Mouse (Mus musculus) CH12.LX (cell line): ENCODE data around the gene Agk. TPM values are rescaled to one million over a fixed set of nuclear protein-coding genes. Genes with fewer than 3 reads are reported as not detected.

Experiments
- DNase-seq: peaks from one replicate; pipeline ENCODE4 v3.0.0-alpha.2; 2013; ENCODE audit errors: extremely low read depth
- H3K27ac ChIP-seq: 2 replicates; pipeline ENCODE4 v1.5.1; 2012; ENCODE audit warnings: low read depth, mild to moderate bottlenecking, control low read depth, moderate library complexity; ENCODE audit not compliant: insufficient read depth
- H3K27me3 ChIP-seq: replicated peaks from 2 replicates; pipeline ENCODE3; 2012; ENCODE audit warnings: inconsistent platforms
- H3K36me3 ChIP-seq, 2 experiments: replicated peaks in 1 of 2; 2 replicates each; pipeline versions ENCODE3 to v1.6.1; 2012; ENCODE audit warnings: inconsistent platforms in 1 of 2, low read length in 1 of 2, mild to moderate bottlenecking in 1 of 2, mixed read lengths in 1 of 2, moderate library complexity in 1 of 2; ENCODE audit not compliant: control insufficient read depth in 1 of 2, insufficient read depth in 1 of 2
- H3K4me1 ChIP-seq, 2 experiments: 2 replicates each; pipeline ENCODE4 v1.6.1; 2012; ENCODE audit warnings: inconsistent platforms in 1 of 2, moderate library complexity in 1 of 2; ENCODE audit not compliant: insufficient read depth in 2 of 2, control insufficient read depth in 1 of 2
- H3K4me2 ChIP-seq: 2 replicates; pipeline ENCODE4 v1.6.1; 2012; ENCODE audit warnings: low read depth, mild to moderate bottlenecking, control low read depth; ENCODE audit not compliant: poor library complexity, insufficient read depth, severe bottlenecking
- H3K4me3 ChIP-seq, 3 experiments: fragments of 150-350 bp in 1 of 3; sonication (generic) in 1 of 3; replicated peaks in 1 of 3; 2 replicates each; pipeline versions ENCODE3 to v1.5.1; 2011 to 2012; ENCODE audit warnings: low read depth in 2 of 3, low read length in 2 of 3, mild to moderate bottlenecking in 2 of 3, moderate library complexity in 2 of 3, control low read depth in 1 of 3, improper control_type of control experiment in 1 of 3, inconsistent platforms in 1 of 3, mixed read lengths in 1 of 3; ENCODE audit not compliant: poor library complexity in 1 of 3
- H3K79me2 ChIP-seq: replicated peaks from 2 replicates; pipeline ENCODE4 v1.6.1; 2012; ENCODE audit warnings: mild to moderate bottlenecking, moderate library complexity; ENCODE audit not compliant: control insufficient read depth, poor library complexity, insufficient read depth, severe bottlenecking; ENCODE audit errors: extremely low read depth
- H3K9ac ChIP-seq: 2 replicates; pipeline ENCODE4 v1.6.1; 2012; ENCODE audit warnings: low read depth, mild to moderate bottlenecking, control low read depth, moderate library complexity; ENCODE audit not compliant: insufficient read depth
- H3K9me3 ChIP-seq: replicated peaks from 2 replicates; pipeline ENCODE3; 2012; ENCODE audit warnings: low read length, inconsistent platforms, mixed read lengths
- BHLHE40 ChIP-seq: IDR thresholded peaks from 2 replicates; pipeline ENCODE4 v1.6.1; 2011; ENCODE audit warnings: mild to moderate bottlenecking, low read depth, low read length, improper control_type of control experiment
- CHD1 ChIP-seq: IDR thresholded peaks from 2 replicates; pipeline ENCODE4 v1.6.1; 2012; ENCODE audit warnings: low read depth, low read length, improper control_type of control experiment, inconsistent platforms
- CHD2 ChIP-seq: IDR thresholded peaks from 2 replicates; pipeline ENCODE4 v1.6.1; 2011; ENCODE audit warnings: low read length, improper control_type of control experiment
- CTCF ChIP-seq, 2 experiments: IDR thresholded peaks in 1 of 2; conservative IDR thresholded peaks in 1 of 2; 2 replicates each; pipeline ENCODE4 v1.5.1; 2011 to 2012; ENCODE audit warnings: low read depth in 2 of 2, low read length in 2 of 2, improper control_type of control experiment in 1 of 2, inconsistent platforms in 1 of 2, mild to moderate bottlenecking in 1 of 2, moderate library complexity in 1 of 2
- EP300 ChIP-seq: IDR thresholded peaks from 2 replicates; pipeline ENCODE4 v1.6.1; 2011; ENCODE audit warnings: low read length, improper control_type of control experiment
- GABPA ChIP-seq: IDR thresholded peaks from 2 replicates; pipeline ENCODE4 v1.6.1; 2012; ENCODE audit warnings: low read depth, low read length, improper control_type of control experiment, inconsistent platforms; ENCODE audit not compliant: insufficient replicate concordance
- HCFC1 ChIP-seq: IDR thresholded peaks from 2 replicates; pipeline ENCODE4 v1.6.1; 2012; ENCODE audit warnings: low read depth, mild to moderate bottlenecking, inconsistent platforms, low read length, improper control_type of control experiment
- IRF4 ChIP-seq: IDR thresholded peaks from 2 replicates; pipeline ENCODE4 v1.6.1; 2014; ENCODE audit warnings: low read depth, mild to moderate bottlenecking, inconsistent platforms, low read length, improper control_type of control experiment
- JUN ChIP-seq: IDR thresholded peaks from 2 replicates; pipeline ENCODE4 v1.6.1; 2011; ENCODE audit warnings: low read depth, mild to moderate bottlenecking, low read length, improper control_type of control experiment, moderate library complexity; ENCODE audit not compliant: insufficient read depth
- JUND ChIP-seq: conservative IDR thresholded peaks from 2 replicates; pipeline ENCODE4 v1.6.1; 2011; ENCODE audit warnings: low read depth, low read length, improper control_type of control experiment
- MAFK ChIP-seq: IDR thresholded peaks from 2 replicates; pipeline ENCODE4 v1.6.1; 2011; ENCODE audit warnings: low read length, improper control_type of control experiment; ENCODE audit not compliant: insufficient replicate concordance
- MAX ChIP-seq: IDR thresholded peaks from 2 replicates; pipeline ENCODE4 v1.6.1; 2011; ENCODE audit warnings: low read length, improper control_type of control experiment
- MAZ ChIP-seq: IDR thresholded peaks from 2 replicates; pipeline ENCODE4 v1.6.1; 2012; ENCODE audit warnings: low read depth, mild to moderate bottlenecking, inconsistent platforms, low read length, improper control_type of control experiment, moderate library complexity
- MXI1 ChIP-seq: IDR thresholded peaks from 2 replicates; pipeline ENCODE4 v1.6.1; 2011; ENCODE audit warnings: mild to moderate bottlenecking, low read depth, low read length, improper control_type of control experiment
- MYC ChIP-seq: IDR thresholded peaks from 2 replicates; pipeline ENCODE4 v1.6.1; 2011; ENCODE audit warnings: low read depth, mild to moderate bottlenecking, improper control_type of control experiment, low read length
- NELFE ChIP-seq: IDR thresholded peaks from 2 replicates; pipeline ENCODE4 v1.6.1; 2011; ENCODE audit warnings: low read depth, low read length, improper control_type of control experiment
- NRF1 ChIP-seq: IDR thresholded peaks from 2 replicates; pipeline ENCODE4 v1.6.1; 2014; ENCODE audit warnings: low read depth, mild to moderate bottlenecking, inconsistent platforms, low read length, improper control_type of control experiment, moderate library complexity
- RAD21 ChIP-seq: IDR thresholded peaks from 2 replicates; pipeline ENCODE4 v1.6.1; 2011; ENCODE audit warnings: low read depth, mild to moderate bottlenecking, low read length, improper control_type of control experiment, moderate library complexity
- SIN3A ChIP-seq: IDR thresholded peaks from 2 replicates; pipeline ENCODE4 v1.6.1; 2012; ENCODE audit warnings: low read length, improper control_type of control experiment, inconsistent platforms
- TBP ChIP-seq: conservative IDR thresholded peaks from 2 replicates; pipeline ENCODE4 v1.6.1; 2011; ENCODE audit warnings: low read depth, low read length, improper control_type of control experiment
- TCF12 ChIP-seq: IDR thresholded peaks from 2 replicates; pipeline ENCODE4 v1.6.1; 2014; ENCODE audit warnings: low read depth, mild to moderate bottlenecking, inconsistent platforms, low read length, improper control_type of control experiment
- USF1 ChIP-seq: IDR thresholded peaks from 2 replicates; pipeline ENCODE4 v1.6.1; 2014; ENCODE audit warnings: low read depth, mild to moderate bottlenecking, inconsistent platforms, low read length, improper control_type of control experiment
- ZC3H11A ChIP-seq: IDR thresholded peaks from 2 replicates; pipeline ENCODE4 v1.6.1; 2012; ENCODE audit warnings: low read depth, mild to moderate bottlenecking, inconsistent platforms, low read length, improper control_type of control experiment
- ZNF384 ChIP-seq: IDR thresholded peaks from 2 replicates; pipeline ENCODE4 v1.6.1; 2012; ENCODE audit warnings: low read depth, low read length, improper control_type of control experiment, inconsistent platforms
- dilution Hi-C: fragments of 300-500 bp; cut with MboI; formaldehyde crosslinking; loops from 2 replicates; pipeline ENCODE4 v1.14.3; 2020; ENCODE audit warnings: low sequenced_read_pairs; ENCODE audit not compliant: extremely low pct_unique_long_range_greater_than_20kb, extremely low pct_ligation_motif_present
- in situ Hi-C: fragments of 300-500 bp; cut with MboI; formaldehyde crosslinking; loops from 3 replicates; pipeline ENCODE4 v1.14.3; 2019; ENCODE audit warnings: low sequenced_read_pairs, low pct_ligation_motif_present, low pct_unique_long_range_greater_than_20kb, mixed read lengths
- polyA plus RNA-seq: library from polyadenylated mRNA; unstranded; fragments of >175 nt; gene quantifications from 2 replicates; pipeline ENCODE4 v1.2.1, GENCODE M21; 2012; ENCODE audit warnings: low read depth; ENCODE audit not compliant: insufficient read length
- total RNA-seq, 2 experiments: library from RNA; depleted of rRNA; stranded (reverse); fragments of 300-350 nt in 1 of 2; fragments of >200 nt in 1 of 2; gene quantifications; 2 replicates each; pipeline ENCODE4 v1.2.3; 2012 to 2014

Agk gene
- total and polyA plus RNA-seq, 3 experiments: 22.1 to 42.5 (median 24.8) TPM

- H3K4me1 ChIP-seq: peaks cover 28 to 58% of the 10 kb centered on the region in 2 experiments
- in situ Hi-C loops: no loop called here
Measured at GRCm38 (mm10) chr6:40430251-40430650, 105.3 kb downstream of the Agk start.

GRCm38 (mm10) chr6:40430878-40431277 lies 105.9 kb downstream of the Agk start:
- Histone ChIP-seq H3K9me3 (no peaks in the 10 kb centered on the region), H3K36me3 (peaks cover 0 to 5% of the 10 kb centered on the region in 2 experiments), H3K27ac (no peak overlapping the region), H3K4me2 (no peak overlapping the region), H3K4me1 (peaks cover 28 to 58% of the 10 kb centered on the region in 2 experiments), H3K9ac (no peak overlapping the region), H3K27me3 (no peaks in the 10 kb centered on the region), H3K4me3 (no peak overlapping the region), H3K79me2 (no peaks in the 10 kb centered on the region)
- DNase-seq: no peak
- in situ Hi-C loops (no loop called here), dilution Hi-C loops (no loop called here)
- TF ChIP-seq MAX: no peak
- TF ChIP-seq SIN3A: no peak
- no peak for TF ChIP-seq MAZ
- TF ChIP-seq ZC3H11A: no peak
- no peak for TF ChIP-seq JUN
- no peak for TF ChIP-seq NRF1
- TF ChIP-seq CHD2: no peak
- no peak for TF ChIP-seq CHD1
- TF ChIP-seq TBP: no peak
- no peak for TF ChIP-seq BHLHE40
- no peak for TF ChIP-seq MAFK
- no peak for TF ChIP-seq RAD21
- no peak for TF ChIP-seq HCFC1
- no peak for TF ChIP-seq MYC
- TF ChIP-seq EP300: no peak

More at GRCm38 (mm10) chr6:40430251-40430650, 105.3 kb downstream of the Agk start:
- dilution Hi-C loops: no loop called here
- Histone ChIP-seq H3K27me3 (no peaks in the 10 kb centered on the region), H3K36me3 (peaks cover 0 to 5% of the 10 kb centered on the region in 2 experiments), H3K4me2 (no peak overlapping the region), H3K9me3 (no peaks in the 10 kb centered on the region), H3K9ac (no peak overlapping the region), H3K4me3 (no peak overlapping the region), H3K79me2 (no peaks in the 10 kb centered on the region), H3K27ac (no peak overlapping the region)
- TF ChIP-seq IRF4 (no peak), ZNF384 (no peak), JUND (no peak), MAFK (no peak), JUN (no peak), USF1 (no peak), MXI1 (no peak), NELFE (no peak), GABPA (no peak), TCF12 (no peak), CTCF (conservative IDR thresholded peaks at IDR 0.05 in 1 of 2, IDR thresholded peaks at IDR 0.05 in 1 of 2; ENCODE audit: low read depth in 2 of 2, low read length in 2 of 2) (no peak)
- DNase-seq: peak; percentile 80
